Mouse (Mus musculus) lung, postnatal 0 days (tissue): ENCODE data around the gene Plpp3. TPM values are rescaled to one million over a fixed set of nuclear protein-coding genes. Genes with fewer than 3 reads are reported as not detected.

Experiments
- ATAC-seq: fragments of 200-750 bp; cut with Nextera tagmentation; 2 replicates; pipeline ENCODE4 v1.8.0; 2017; ENCODE audit warnings: moderate library complexity
- DNase-seq: peaks from one replicate; pipeline ENCODE4 v3.0.0-alpha.2; 2016; ENCODE audit warnings: low spot score
- H3K27ac ChIP-seq: fragments of 300-500 bp; sonication (generic); 2 replicates; pipeline ENCODE4 v1.5.1; 2014; ENCODE audit warnings: antibody characterized with exemption, mild to moderate bottlenecking, low read length, mixed read lengths
- H3K27me3 ChIP-seq: fragments of 300-500 bp; sonication (generic); replicated peaks from 2 replicates; pipeline ENCODE4 v1.6.1; 2014; ENCODE audit warnings: low read length, mixed read lengths; ENCODE audit not compliant: insufficient read depth
- H3K36me3 ChIP-seq: fragments of 300-500 bp; sonication (generic); 2 replicates; pipeline ENCODE4 v1.6.1; 2014; ENCODE audit warnings: low read length, mixed read lengths; ENCODE audit not compliant: insufficient read depth
- H3K4me1 ChIP-seq: fragments of 300-500 bp; sonication (generic); 2 replicates; pipeline ENCODE4 v1.6.1; 2014; ENCODE audit warnings: antibody characterized with exemption, low read depth, low read length, mixed read lengths; ENCODE audit not compliant: insufficient read depth
- H3K4me2 ChIP-seq: fragments of 300-500 bp; sonication (generic); replicated peaks from 2 replicates; pipeline ENCODE4 v1.6.1; 2014; ENCODE audit warnings: low read depth, mild to moderate bottlenecking, low read length, moderate library complexity, mixed read lengths
- H3K4me3 ChIP-seq: fragments of 300-500 bp; sonication (generic); 2 replicates; pipeline ENCODE4 v1.5.1; 2014; ENCODE audit warnings: low read depth, low read length
- H3K9ac ChIP-seq: fragments of 300-500 bp; sonication (generic); replicated peaks from 2 replicates; pipeline ENCODE4 v1.6.1; 2014; ENCODE audit warnings: low read depth, mild to moderate bottlenecking
- H3K9me3 ChIP-seq: fragments of 300-500 bp; sonication (generic); 2 replicates; pipeline ENCODE4 v1.6.1; 2016; ENCODE audit warnings: low read length, mixed read lengths
- CTCF ChIP-seq: IDR thresholded peaks from 2 replicates; pipeline ENCODE4 v1.5.1; 2016; ENCODE audit warnings: antibody characterized with exemption, mild to moderate bottlenecking
- EP300 ChIP-seq: IDR thresholded peaks from 2 replicates; pipeline ENCODE4 v1.6.1; 2016; ENCODE audit warnings: antibody characterized with exemption, mild to moderate bottlenecking, control low read depth
- WGBS: fragments of 180-500 bp; shearing (Covaris S2); extraction: QIAGEN DNeasy Blood & Tissue Kit; methylation state at CpG from one replicate; pipeline ENCODE4 v1.1.7; 2014; 5-methylcytosine and 5-hydroxymethylcytosine counted together
- polyA plus RNA-seq: library from polyadenylated mRNA; unstranded; fragments of >200 nt; fragmentation: Nextera tagmentation; extraction: Ambion mirVana; gene quantifications from 2 replicates; pipeline ENCODE4 v1.2.1, GENCODE M21; 2015

Gene Plpp3
- polyA plus RNA-seq, 1 experiment from 2014 or later = 134 TPM

DNA sequence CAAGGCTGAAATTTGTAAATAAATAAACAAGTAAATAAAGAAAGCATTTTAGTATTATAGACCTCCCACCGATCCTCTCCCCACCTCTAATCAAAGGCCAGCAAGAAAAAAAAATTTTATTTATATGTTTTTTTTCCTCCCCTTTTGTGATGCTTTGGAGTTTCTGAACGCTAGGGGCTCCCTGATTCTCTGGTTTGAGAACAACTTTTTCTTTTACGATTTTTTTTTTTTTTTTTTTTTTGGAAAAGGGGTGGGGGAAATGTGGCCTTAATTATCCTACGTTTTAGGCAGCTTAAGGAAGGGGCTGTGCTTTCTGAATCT is 232 bp upstream of the Plpp3 start:
- TF ChIP-seq CTCF (peak; percentile 55), EP300 (peak; percentile 76; the same call in 1 of the 2 replicates)
- Histone ChIP-seq H3K27me3 (no peaks in the 10 kb centered on the region), H3K4me3 (peak overlapping the region; percentile 84), H3K4me1 (no peaks in the 10 kb centered on the region; the same call in 1 of the 2 replicates), H3K27ac (peak overlapping the region; percentile 92), H3K4me2 (peak overlapping the region; percentile 71), H3K36me3 (0 out of 2 replicates have a peak, but pooled peaks cover 6% of the 10 kb centered on the region), H3K9ac (no peak overlapping the region), H3K9me3 (no peaks in the 10 kb centered on the region)
- ATAC-seq = no peak
- DNase-seq = no peak
- WGBS = 0% methylated on average over 4 of the region's 4 CpGs

DNA sequence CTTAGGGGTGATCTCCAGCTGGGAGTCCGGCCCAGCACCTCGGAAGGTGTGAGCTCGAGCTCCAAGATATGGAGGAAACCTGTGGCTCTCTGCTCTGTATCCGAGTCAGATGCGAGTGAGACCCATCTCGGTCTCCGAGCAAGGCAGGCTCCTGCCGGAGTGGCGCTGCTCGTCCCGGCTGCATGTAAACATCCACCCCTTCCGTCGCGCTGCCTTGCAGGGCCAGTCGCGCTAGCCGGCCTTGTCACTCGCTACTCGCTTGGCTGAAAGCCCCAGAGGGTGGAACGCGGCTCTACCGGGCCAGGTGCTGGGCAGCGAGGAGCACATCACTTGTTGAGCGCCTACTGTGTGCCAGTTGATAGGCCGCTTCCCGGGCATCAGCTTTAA is 1.0 kb downstream of the Plpp3 start:
- peak overlapping the region; percentile 92 for H3K9ac ChIP-seq
- peak; percentile 88 for DNase-seq
- H3K4me1 ChIP-seq = no peaks in the 10 kb centered on the region; the same call in 1 of the 2 replicates
- TF ChIP-seq CTCF = peak; percentile 66
- TF ChIP-seq EP300 = no peak
- H3K27me3 ChIP-seq = no peaks in the 10 kb centered on the region
- ATAC-seq = peak; percentile 69
- H3K4me2 ChIP-seq = peak overlapping the region; percentile 71
- WGBS = 4% methylated on average over 26 of the region's 26 CpGs
- H3K36me3 ChIP-seq = 0 out of 2 replicates have a peak, but pooled peaks cover 7% of the 10 kb centered on the region
- H3K9me3 ChIP-seq = no peaks in the 10 kb centered on the region
- peak overlapping the region; percentile 84 for H3K4me3 ChIP-seq
- H3K27ac ChIP-seq = peak overlapping the region; percentile 92

DNA sequence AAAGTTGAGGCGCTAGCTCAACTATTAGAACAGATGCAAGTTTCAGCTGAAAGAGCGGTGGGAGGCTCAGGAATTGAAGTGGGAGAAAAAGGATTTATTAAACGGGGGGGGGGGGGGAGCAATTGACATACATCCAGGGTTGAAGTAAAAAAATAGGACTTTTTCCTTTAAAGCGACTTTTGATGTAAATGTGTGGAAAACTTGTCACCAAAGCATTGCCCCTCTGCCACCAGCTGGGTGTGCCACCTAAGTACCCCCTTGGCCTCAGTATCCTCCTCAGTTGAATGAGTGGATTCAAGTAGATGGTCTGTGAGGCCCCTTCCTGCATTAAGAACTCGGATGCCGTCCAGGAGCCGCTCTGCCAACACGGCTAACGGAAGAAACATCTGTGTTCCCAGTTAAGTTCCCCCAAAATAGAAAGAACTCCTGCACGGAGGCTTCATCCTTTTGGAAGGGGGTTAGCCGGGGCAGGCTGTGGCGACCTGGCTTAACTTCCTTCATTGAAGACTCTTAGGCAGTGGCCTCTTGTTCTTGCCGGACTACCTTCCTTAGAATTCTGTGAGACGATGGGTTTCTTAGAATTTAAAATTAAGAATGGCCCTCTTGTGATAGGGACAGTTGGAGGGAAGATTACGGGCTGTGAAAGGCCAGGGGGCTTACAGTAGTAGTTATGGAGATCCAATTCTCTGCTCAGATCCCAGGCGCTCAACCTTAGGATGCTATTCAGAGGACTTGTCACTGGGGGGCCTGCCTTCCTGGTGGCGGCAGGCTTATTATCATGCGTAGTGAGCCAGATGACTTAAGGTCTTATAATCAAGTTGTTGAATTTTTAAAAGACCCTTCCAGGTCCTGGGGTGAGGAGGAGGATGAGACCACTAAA is 1.7 kb downstream of the Plpp3 start:
- Histone ChIP-seq H3K4me3 (peak overlapping the region; percentile 84), H3K27ac (peak overlapping the region; percentile 92), H3K4me2 (peak overlapping the region; percentile 71), H3K36me3 (0 out of 2 replicates have a peak, but pooled peaks cover 12% of the 10 kb centered on the region), H3K4me1 (no peaks in the 10 kb centered on the region; the same call in 1 of the 2 replicates), H3K9ac (peak overlapping the region; percentile 92), H3K9me3 (no peaks in the 10 kb centered on the region), H3K27me3 (no peaks in the 10 kb centered on the region)
- TF ChIP-seq EP300 (no peak), CTCF (peak; percentile 55)
- DNase-seq = peak; percentile 61
- 2% methylated on average over 18 of the region's 18 CpGs for WGBS
- no peak for ATAC-seq

DNA sequence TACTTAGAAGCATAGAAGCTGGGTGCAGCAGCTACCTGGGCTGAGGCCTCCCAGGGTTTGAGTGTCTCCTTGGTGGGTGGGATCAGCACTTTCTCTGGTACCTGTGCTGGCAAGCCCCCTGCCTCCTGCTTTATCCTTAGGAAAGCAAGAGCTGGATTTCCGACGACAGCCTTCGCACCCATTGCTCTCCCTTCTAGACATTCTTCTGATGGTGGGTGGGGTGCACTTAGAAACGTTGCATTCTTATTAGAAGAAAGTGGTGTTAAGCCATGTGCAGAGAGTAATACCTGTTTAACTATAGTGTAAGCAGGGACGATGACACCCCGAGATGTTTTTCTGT is 2.4 kb downstream of the Plpp3 start:
- 12% methylated on average over 6 of the region's 6 CpGs for WGBS
- Histone ChIP-seq H3K9me3 (no peaks in the 10 kb centered on the region), H3K4me2 (peak overlapping the region; percentile 71), H3K27me3 (no peaks in the 10 kb centered on the region), H3K4me3 (peak overlapping the region; percentile 84), H3K36me3 (0 out of 2 replicates have a peak, but pooled peaks cover 12% of the 10 kb centered on the region), H3K4me1 (no peaks in the 10 kb centered on the region; the same call in 1 of the 2 replicates), H3K9ac (peak overlapping the region; percentile 92), H3K27ac (no peak overlapping the region)
- ATAC-seq = no peak
- no peak for DNase-seq
- TF ChIP-seq CTCF (no peak), EP300 (no peak)

DNA sequence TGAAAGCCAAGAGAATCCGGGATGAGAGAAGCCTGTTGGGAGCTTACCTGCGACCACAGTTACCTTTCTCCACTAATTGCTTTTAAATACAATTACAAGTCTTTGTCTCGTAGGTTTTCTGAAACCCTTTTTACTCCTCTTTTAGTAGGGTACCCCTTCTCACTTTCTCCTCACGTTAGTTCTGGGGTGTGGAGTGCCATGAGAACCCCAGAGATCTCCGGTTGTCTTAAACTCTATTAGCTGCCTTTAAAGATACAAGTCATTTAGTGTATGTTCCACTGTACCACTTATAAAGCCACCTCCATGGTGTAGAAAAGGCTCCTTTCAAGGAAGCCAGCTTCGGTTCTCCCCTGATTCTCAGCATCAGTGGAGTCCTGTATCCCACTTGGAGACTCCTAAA is 3.3 kb downstream of the Plpp3 start:
- H3K4me3 ChIP-seq = peak overlapping the region; percentile 84; the same call in 1 of the 2 replicates
- 0 out of 2 replicates have a peak, but pooled peaks cover 12% of the 10 kb centered on the region for H3K36me3 ChIP-seq
- no peak overlapping the region for H3K9ac ChIP-seq
- no peak for ATAC-seq
- no peak for DNase-seq
- H3K9me3 ChIP-seq = no peaks in the 10 kb centered on the region
- no peaks in the 10 kb centered on the region for H3K27me3 ChIP-seq
- TF ChIP-seq CTCF (no peak), EP300 (no peak)
- WGBS = 86% methylated on average over 6 of the region's 6 CpGs
- no peak overlapping the region for H3K27ac ChIP-seq
- H3K4me2 ChIP-seq = peak overlapping the region; percentile 71
- peaks cover 2% of the 10 kb centered on the region; the same call in 1 of the 2 replicates for H3K4me1 ChIP-seq

DNA sequence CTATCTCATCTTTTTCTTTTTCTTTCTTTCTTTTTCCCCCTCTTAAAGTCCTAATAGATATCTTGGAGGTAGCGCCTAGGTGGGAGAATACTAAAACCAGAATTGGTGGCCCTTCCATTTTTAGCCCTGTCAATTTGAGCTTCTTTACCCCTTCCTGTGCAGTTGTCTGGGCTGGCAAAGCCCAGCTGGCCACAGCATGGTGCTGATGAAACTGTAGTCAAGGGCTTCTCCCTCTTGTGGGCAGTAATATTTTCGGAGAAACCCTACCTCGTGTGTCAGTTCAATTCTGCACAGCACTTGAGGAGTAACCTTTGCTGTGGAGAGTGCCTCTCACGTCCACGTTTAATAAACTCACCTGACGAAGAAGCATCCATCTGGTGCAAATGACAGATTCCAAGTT is 4.9 kb downstream of the Plpp3 start:
- TF ChIP-seq CTCF (peak; percentile 9; the same call in 1 of the 2 replicates), EP300 (no peak)
- Histone ChIP-seq H3K4me3 (no peak overlapping the region), H3K27me3 (no peaks in the 10 kb centered on the region), H3K36me3 (0 out of 2 replicates have a peak, but pooled peaks cover 12% of the 10 kb centered on the region), H3K9me3 (no peaks in the 10 kb centered on the region), H3K4me2 (no peak overlapping the region), H3K4me1 (peaks cover 2% of the 10 kb centered on the region; the same call in 1 of the 2 replicates), H3K9ac (no peak overlapping the region), H3K27ac (no peak overlapping the region)
- ATAC-seq = no peak
- 64% methylated on average over 6 of the region's 6 CpGs for WGBS
- DNase-seq = no peak
